Mouse (Mus musculus) left cerebral cortex, postnatal 36 days (tissue): ENCODE results near the gene Arl5b. TPM values are rescaled to one million over a fixed set of nuclear protein-coding genes. Genes with fewer than 3 reads are reported as not detected.

Source experiments
- DNase-seq, 2 experiments: peaks; one replicate each; pipeline ENCODE4 v3.0.0; 2021 to 2022; ENCODE audit warnings: low spot score in 2 of 2, mixed read lengths in 1 of 2
- intact Hi-C: fragments of 180-260 bp; cut with DNase I; formaldehyde crosslinking; loops from one replicate; pipeline ENCODE4 v1.15.1; 2025
- total RNA-seq, 2 experiments: library from RNA; stranded (reverse); gene quantifications; 2 replicates each; pipeline ENCODE4 v1.2.3; 2021

Arl5b gene
- total RNA-seq, 2 experiments from 2014 or later = 23.2 to 24.3 TPM

GRCm38 (mm10) chr2:15111290-15111689 lies 62.1 kb downstream of the Arl5b start:
- intact Hi-C loops = no loop called here
- DNase-seq = no peak

DNA sequence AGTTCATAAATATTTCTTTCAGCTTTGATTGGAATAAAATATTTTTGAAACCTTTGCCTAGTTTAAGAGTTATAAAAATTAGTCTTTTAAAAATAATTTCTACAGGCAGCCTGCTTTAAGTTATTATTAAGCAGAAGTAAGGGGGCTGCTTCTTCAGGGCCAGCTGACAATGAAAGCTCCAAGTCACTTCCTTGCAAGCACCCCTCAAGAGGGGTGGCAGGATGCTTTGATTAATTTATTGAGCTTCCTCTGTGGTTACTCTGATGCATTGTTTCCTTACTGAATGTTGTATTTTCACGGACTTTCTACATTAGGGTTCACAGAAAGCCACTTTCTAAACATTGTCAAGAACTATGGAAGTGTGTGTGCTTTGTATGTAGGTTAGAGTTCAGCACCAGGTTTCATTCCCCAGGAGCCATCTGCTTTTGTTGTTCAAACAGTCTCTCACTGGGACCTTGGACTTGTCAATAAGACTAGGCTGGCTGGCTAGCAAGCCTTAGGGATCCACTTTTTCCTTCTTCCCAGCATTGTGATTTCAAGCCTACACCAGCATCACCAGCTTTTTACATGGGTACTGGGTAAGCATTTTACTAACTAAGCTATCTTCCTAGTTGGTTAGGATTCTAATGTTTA lies 62.7 kb downstream of the Arl5b start:
- no peak for DNase-seq
- intact Hi-C loops = no loop called here

GRCm38 (mm10) chr2:15112741-15113140 lies 63.5 kb downstream of the Arl5b start:
- no peak for DNase-seq
- intact Hi-C loops = no loop called here

DNA sequence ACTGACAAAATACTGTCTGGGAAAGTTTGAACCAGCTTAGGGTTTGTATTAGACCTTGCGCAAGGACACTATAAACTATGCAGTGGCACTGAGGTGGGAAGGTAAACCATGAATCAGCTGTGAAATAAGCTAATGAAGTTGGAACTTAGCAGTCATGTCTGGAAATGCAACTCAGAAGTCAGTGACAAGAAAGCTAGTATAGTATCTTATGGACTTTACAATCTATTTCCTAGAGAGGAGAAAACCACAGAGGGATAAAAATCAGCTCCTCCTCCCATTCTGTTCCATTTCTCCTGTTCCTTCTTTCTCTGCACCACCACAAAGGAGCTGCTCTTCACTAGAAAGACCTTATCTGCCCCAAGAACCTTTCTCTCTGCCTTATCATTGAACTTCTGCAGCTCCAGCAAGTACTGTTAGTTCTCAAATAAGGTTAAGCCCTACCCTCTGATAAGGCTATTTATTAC lies 72.1 kb downstream of the Arl5b start:
- DNase-seq = no peak
- intact Hi-C loops = no loop called here

Other genes starting within 250 kb of the Arl5b start
- gene Nsun6, start 5.7 kb downstream of the Arl5b start, total RNA-seq = 10 to 100 TPM; 10.0 to 12.2 TPM